Comparison of ENCODE assay signal across 8 mouse cellular contexts in genomic region chr10:75667911-75668270, GRCm38 (mm10). TPM values are rescaled to one million over a fixed set of nuclear protein-coding genes. Genes with fewer than 3 reads are reported as not detected.
A peak's percentile ranks its signal among the peaks of the same experiment; 100 is the strongest.
DNase-seq lines count a peak whose midpoint lies in the region; ATAC-seq and TF ChIP-seq lines count a peak whose summit lies in the region.

No protein-coding gene starts in this region.

- peaks cover 7% of the 10 kb centered on the region; the same call in 1 of the 2 replicates for H3K36me3 ChIP-seq in hindbrain, postnatal 0 days (ENCODE audit: insufficient read depth, low read length)
- peaks cover 59% of the 10 kb centered on the region for H3K36me3 ChIP-seq in liver, embryonic 13.5 days

- DNase-seq in urinary bladder, postnatal 25 days (ENCODE audit: low spot score): peak; percentile 64
- DNase-seq in urinary bladder, adult 2 months (ENCODE audit: low spot score): no peak
- DNase-seq in cerebellum, adult 18-20 months: peak; percentile 82 to 89
- DNase-seq in gastrocnemius, adult 18-20 months (ENCODE audit: low spot score): peak; percentile 63
- peak; percentile 73 for DNase-seq in hindbrain, postnatal 0 days (ENCODE audit: low spot score)
- peak; percentile 17 for DNase-seq in liver, embryonic 13.5 days
- DNase-seq in yolk sac, embryonic 10.5 days (ENCODE audit: low spot score): peak; percentile 12

- no peaks in the 10 kb centered on the region for H3K27me3 ChIP-seq in hindbrain, postnatal 0 days (ENCODE audit: insufficient read depth, low read length)
- H3K27me3 ChIP-seq in liver, embryonic 13.5 days: peaks cover 26% of the 10 kb centered on the region

- H3K4me1 ChIP-seq in hindbrain, postnatal 0 days (ENCODE audit: insufficient read depth, low read length): peaks cover 23% of the 10 kb centered on the region
- peaks cover 30% of the 10 kb centered on the region for H3K4me1 ChIP-seq in liver, embryonic 13.5 days (replicated peaks)

- no peaks in the 10 kb centered on the region for H3K9me3 ChIP-seq in hindbrain, postnatal 0 days (ENCODE audit: low read length)
- no peaks in the 10 kb centered on the region for H3K9me3 ChIP-seq in liver, embryonic 13.5 days (replicated peaks)

- H3K27ac ChIP-seq in hindbrain, postnatal 0 days: peak overlapping the region; percentile 81
- H3K27ac ChIP-seq in liver, embryonic 13.5 days: no peak overlapping the region

- peak overlapping the region; percentile 55 for H3K4me3 ChIP-seq in hindbrain, postnatal 0 days (ENCODE audit: low read length)
- peak overlapping the region; percentile 71 for H3K4me3 ChIP-seq in liver, embryonic 13.5 days (replicated peaks)

- TF ChIP-seq CTCF in hindbrain, postnatal 0 days (IDR thresholded peaks at IDR 0.05; ENCODE audit: low read depth): no peak

- 4% methylated on average over 23 of the region's 23 CpGs for WGBS in hindbrain, postnatal 0 days
- 2% methylated on average over 23 of the region's 23 CpGs for WGBS in liver, embryonic 13.5 days (ENCODE audit: insufficient replicate concordance)

- peak; percentile 65 for ATAC-seq in hindbrain, postnatal 0 days
- peak; percentile 64 for ATAC-seq in liver, embryonic 13.5 days (ENCODE audit: low read depth)
- ATAC-seq in monocyte, adult 5-6 weeks (replicated peaks; ENCODE audit: insufficient number of reproducible peaks, low FRiP score, low TSS enrichment, poor library complexity, severe bottlenecking): 0 out of 2 replicates have a peak, but pooled peaks have one; percentile 18

- peak overlapping the region; percentile 70 for H3K9ac ChIP-seq in hindbrain, postnatal 0 days (replicated peaks; ENCODE audit: low read length)
- peak overlapping the region; percentile 78 for H3K9ac ChIP-seq in liver, embryonic 13.5 days

- H3K4me2 ChIP-seq in hindbrain, postnatal 0 days (ENCODE audit: low read depth, low read length): peak overlapping the region; percentile 99
- peak overlapping the region; percentile 97 for H3K4me2 ChIP-seq in liver, embryonic 13.5 days

RNA-seq across cellular contexts. Expression of gene Susd2, which starts 24.1 kb away (rescaled TPM):
- 57.5 and 76.1 TPM in 2 replicates for polyA plus RNA-seq in urinary bladder, adult 2 months (2012; rRNA removed)
- 1 to 10 TPM; 1.8 to 2.3 TPM for total RNA-seq in gastrocnemius, adult 18-20 months (2021)
- total RNA-seq in hindbrain, postnatal 0 days (2014; rRNA removed): 14.4 and 14.9 TPM in 2 replicates
- polyA plus RNA-seq in hindbrain, postnatal 0 days (2015; fragmentation: Nextera tagmentation; extraction: Ambion mirVana): 11.2 and 11.4 TPM in 2 replicates
- polyA plus RNA-seq in liver, embryonic 13.5 days (2015; fragmentation: Nextera tagmentation; extraction: Ambion mirVana): 1.0 and 1.4 TPM in 2 replicates
- total RNA-seq in monocyte, adult 5-6 weeks (2017): 0.75 TPM in 1 of 3 replicates, not detected in the others
